Mouse (Mus musculus): Measurements from ENCODE around the gene Rgl2. TPM values are rescaled to one million over a fixed set of nuclear protein-coding genes. Genes with fewer than 3 reads are reported as not detected.

Rgl2 gene
- total and polyA plus RNA-seq, 3 experiments: 44.2 to 237 (median 44.4) TPM

GRCm38 (mm10) chr17:33968489-33968888 is 39.1 kb downstream of the Rgl2 start:
- DNase-seq: peak; percentile 80

GRCm38 (mm10) chr17:33968927-33969326 is 39.6 kb downstream of the Rgl2 start:
- no peak for DNase-seq

- no peak for DNase-seq
Observed at GRCm38 (mm10) chr17:33969394-33969793, 40.1 kb downstream of the Rgl2 start.

- DNase-seq: no peak
Observed at GRCm38 (mm10) chr17:33972691-33973090, 43.3 kb downstream of the Rgl2 start.

- DNase-seq: no peak
Observed at GRCm38 (mm10) chr17:33973572-33973971, 44.2 kb downstream of the Rgl2 start.

GRCm38 (mm10) chr17:33977861-33978557 is 48.7 kb downstream of the Rgl2 start:
- no peak for DNase-seq

GRCm38 (mm10) chr17:33978631-33979031 is 49.3 kb downstream of the Rgl2 start:
- DNase-seq: peak; percentile 91

GRCm38 (mm10) chr17:33979512-33980050 is 50.2 kb downstream of the Rgl2 start:
- DNase-seq: no peak

GRCm38 (mm10) chr17:33980181-33981035 is 51.1 kb downstream of the Rgl2 start:
- no peak for DNase-seq

- DNase-seq: peak; percentile 92
Observed at GRCm38 (mm10) chr17:33981192-33981909, 52.0 kb downstream of the Rgl2 start.

- peak; percentile 57 for DNase-seq
Observed at GRCm38 (mm10) chr17:33982136-33982535, 52.8 kb downstream of the Rgl2 start.

Small RNAs within 50 kb of the gene (microRNA-seq; reads per million reads assigned to microRNA genes)
- gene Gm27740: 0 reads per million in 2 experiments

Other genes starting within 250 kb of the Rgl2 start
- 100 to 1,000 TPM; 142 to 166 TPM for gene Hnrnpm, start 242.7 kb upstream of the Rgl2 start, total RNA-seq (2021)
- 66.7 and 70.9 TPM in 2 replicates for gene Hnrnpm, start 242.7 kb upstream of the Rgl2 start, polyA plus RNA-seq (2012; rRNA removed)
- gene March2, start 210.9 kb upstream of the Rgl2 start, total RNA-seq (2021): 100 to 1,000 TPM; 112 to 117 TPM
- gene March2, start 210.9 kb upstream of the Rgl2 start, polyA plus RNA-seq (2012; rRNA removed): 150 and 170 TPM in 2 replicates
- 100 to 1,000 TPM; 247 to 267 TPM for gene Rab11b, start 169.0 kb upstream of the Rgl2 start, total RNA-seq (2021)
- gene Rab11b, start 169.0 kb upstream of the Rgl2 start, polyA plus RNA-seq (2012; rRNA removed): 522 and 543 TPM in 2 replicates
- gene Angptl4, start 147.7 kb upstream of the Rgl2 start, total RNA-seq (2021): 100 to 1,000 TPM in 1 of 2 experiments, 10 to 100 TPM in 1; 44.5 to 100 TPM
- gene Angptl4, start 147.7 kb upstream of the Rgl2 start, polyA plus RNA-seq (2012; rRNA removed): 131 and 261 TPM in 2 replicates
- gene Kank3, start 119.0 kb upstream of the Rgl2 start, total RNA-seq (2021): 10 to 100 TPM; 55.9 to 66.2 TPM
- gene Kank3, start 119.0 kb upstream of the Rgl2 start, polyA plus RNA-seq (2012; rRNA removed): 164 and 195 TPM in 2 replicates
- gene Rps28, start 105.0 kb upstream of the Rgl2 start, total RNA-seq (2021): 1,000 to 10,000 TPM; 1,533 to 1,560 TPM
- 387 and 446 TPM in 2 replicates for gene Rps28, start 105.0 kb upstream of the Rgl2 start, polyA plus RNA-seq (2012; rRNA removed)
- 100 to 1,000 TPM; 507 to 539 TPM for gene Ndufa7, start 105.0 kb upstream of the Rgl2 start, total RNA-seq (2021)
- 556 and 578 TPM in 2 replicates for gene Ndufa7, start 105.0 kb upstream of the Rgl2 start, polyA plus RNA-seq (2012; rRNA removed)
- gene Cd320, start 86.5 kb upstream of the Rgl2 start, total RNA-seq (2021): 10 to 100 TPM; 34.2 to 42.8 TPM
- 85.2 and 99.1 TPM in 2 replicates for gene Cd320, start 86.5 kb upstream of the Rgl2 start, polyA plus RNA-seq (2012; rRNA removed)
- gene Gm7029, start 55.7 kb upstream of the Rgl2 start, total RNA-seq (2021): not detected
- gene Gm7029, start 55.7 kb upstream of the Rgl2 start, polyA plus RNA-seq (2012; rRNA removed): not detected in 2 replicates
- 1 to 10 TPM; 1.4 to 1.6 TPM for gene Kifc1, start 38.9 kb upstream of the Rgl2 start, total RNA-seq (2021)
- 1.8 and 2.5 TPM in 2 replicates for gene Kifc1, start 38.9 kb upstream of the Rgl2 start, polyA plus RNA-seq (2012; rRNA removed)
- gene Platr17, start 24.4 kb upstream of the Rgl2 start, total RNA-seq (2021): not detected
- gene Platr17, start 24.4 kb upstream of the Rgl2 start, polyA plus RNA-seq (2012; rRNA removed): not detected in 2 replicates
- gene Daxx, start 20.1 kb upstream of the Rgl2 start, total RNA-seq (2021): 10 to 100 TPM; 29.0 to 30.3 TPM
- gene Daxx, start 20.1 kb upstream of the Rgl2 start, polyA plus RNA-seq (2012; rRNA removed): 54.7 and 65.7 TPM in 2 replicates
- gene Tapbp, start 13.6 kb upstream of the Rgl2 start, total RNA-seq (2021): 100 to 1,000 TPM; 151 to 171 TPM
- gene Tapbp, start 13.6 kb upstream of the Rgl2 start, polyA plus RNA-seq (2012; rRNA removed): 244 and 245 TPM in 2 replicates
- gene Zbtb22, start 13.6 kb upstream of the Rgl2 start, total RNA-seq (2021): 10 to 100 TPM; 26.1 to 38.3 TPM
- 52.1 and 57.1 TPM in 2 replicates for gene Zbtb22, start 13.6 kb upstream of the Rgl2 start, polyA plus RNA-seq (2012; rRNA removed)
- 100 to 1,000 TPM in 1 of 2 experiments, 10 to 100 TPM in 1; 69.7 to 100 TPM for gene Pfdn6, start 10.8 kb downstream of the Rgl2 start, total RNA-seq (2021)
- 5.0 and 6.8 TPM in 2 replicates for gene Pfdn6, start 10.8 kb downstream of the Rgl2 start, polyA plus RNA-seq (2012; rRNA removed)
- 10 to 100 TPM; 35.4 to 38.4 TPM for gene Wdr46, start 11.1 kb downstream of the Rgl2 start, total RNA-seq (2021)
- gene Wdr46, start 11.1 kb downstream of the Rgl2 start, polyA plus RNA-seq (2012; rRNA removed): 18.9 and 25.6 TPM in 2 replicates
- 1 to 10 TPM; 4.0 to 6.5 TPM for gene B3galt4, start 21.9 kb downstream of the Rgl2 start, total RNA-seq (2021)
- gene B3galt4, start 21.9 kb downstream of the Rgl2 start, polyA plus RNA-seq (2012; rRNA removed): 21.2 and 21.3 TPM in 2 replicates
- 10 to 100 TPM; 52.8 to 55.1 TPM for gene Vps52, start 26.3 kb downstream of the Rgl2 start, total RNA-seq (2021)
- 88.4 and 107 TPM in 2 replicates for gene Vps52, start 26.3 kb downstream of the Rgl2 start, polyA plus RNA-seq (2012; rRNA removed)
- 100 to 1,000 TPM; 541 to 790 TPM for gene Rps18, start 26.5 kb downstream of the Rgl2 start, total RNA-seq (2021)
- gene Rps18, start 26.5 kb downstream of the Rgl2 start, polyA plus RNA-seq (2012; rRNA removed): 153 and 176 TPM in 2 replicates
- 100 to 1,000 TPM; 577 to 669 TPM for gene H2-K1, start 70.8 kb downstream of the Rgl2 start, total RNA-seq (2021)
- gene H2-K1, start 70.8 kb downstream of the Rgl2 start, polyA plus RNA-seq (2012; rRNA removed): 2,584 and 2,844 TPM in 2 replicates
- 10 to 100 TPM; 41.4 to 57.0 TPM for gene Ring1, start 95.1 kb downstream of the Rgl2 start, total RNA-seq (2021)
- 70.0 and 92.4 TPM in 2 replicates for gene Ring1, start 95.1 kb downstream of the Rgl2 start, polyA plus RNA-seq (2012; rRNA removed)
- 100 to 1,000 TPM; 252 to 263 TPM for gene H2-Ke6, start 98.5 kb downstream of the Rgl2 start, total RNA-seq (2021)
- 362 and 465 TPM in 2 replicates for gene H2-Ke6, start 98.5 kb downstream of the Rgl2 start, polyA plus RNA-seq (2012; rRNA removed)
- 100 to 1,000 TPM; 156 to 217 TPM for gene Slc39a7, start 102.1 kb downstream of the Rgl2 start, total RNA-seq (2021)
- 291 and 321 TPM in 2 replicates for gene Slc39a7, start 102.1 kb downstream of the Rgl2 start, polyA plus RNA-seq (2012; rRNA removed)
- gene Rxrb, start 102.3 kb downstream of the Rgl2 start, total RNA-seq (2021): 10 to 100 TPM; 47.5 to 54.9 TPM
- 150 and 161 TPM in 2 replicates for gene Rxrb, start 102.3 kb downstream of the Rgl2 start, polyA plus RNA-seq (2012; rRNA removed)
- 1 to 10 TPM; 1.0 to 1.1 TPM for gene Col11a2, start 109.9 kb downstream of the Rgl2 start, total RNA-seq (2021)
- 0.35 and 1.7 TPM in 2 replicates for gene Col11a2, start 109.9 kb downstream of the Rgl2 start, polyA plus RNA-seq (2012; rRNA removed)
- under 1 TPM in 1 of 2 experiments, not detected in 1; 0.62 TPM for gene H2-Oa, start 162.8 kb downstream of the Rgl2 start, total RNA-seq (2021)
- 1.9 TPM in 2 replicates for gene H2-Oa, start 162.8 kb downstream of the Rgl2 start, polyA plus RNA-seq (2012; rRNA removed)
- 10 to 100 TPM; 14.4 to 18.9 TPM for gene H2-DMa, start 190.0 kb downstream of the Rgl2 start, total RNA-seq (2021)
- gene H2-DMa, start 190.0 kb downstream of the Rgl2 start, polyA plus RNA-seq (2012; rRNA removed): 24.2 and 27.4 TPM in 2 replicates
- gene Brd2, start 193.1 kb downstream of the Rgl2 start, total RNA-seq (2021): 100 to 1,000 TPM; 173 to 286 TPM
- 103 and 104 TPM in 2 replicates for gene Brd2, start 193.1 kb downstream of the Rgl2 start, polyA plus RNA-seq (2012; rRNA removed)
- gene H2-DMb2, start 213.8 kb downstream of the Rgl2 start, total RNA-seq (2021): 1 to 10 TPM; 2.0 to 3.4 TPM
- gene H2-DMb2, start 213.8 kb downstream of the Rgl2 start, polyA plus RNA-seq (2012; rRNA removed): 1.3 and 2.3 TPM in 2 replicates
- gene H2-DMb1, start 223.5 kb downstream of the Rgl2 start, total RNA-seq (2021): 10 to 100 TPM in 1 of 2 experiments, 1 to 10 TPM in 1; 6.4 to 12.3 TPM
- gene H2-DMb1, start 223.5 kb downstream of the Rgl2 start, polyA plus RNA-seq (2012; rRNA removed): 32.6 and 33.3 TPM in 2 replicates

All from adrenal gland, adult 2 months (tissue).